Mouse (Mus musculus) bone marrow, adult 2 months (tissue): ENCODE results near the gene Gm732. TPM values are rescaled to one million over a fixed set of nuclear protein-coding genes. Genes with fewer than 3 reads are reported as not detected.

Source experiments
- H3K27ac ChIP-seq: fragments of 200-500 bp; 2 replicates; pipeline ENCODE4 v1.5.1; 2012; ENCODE audit warnings: low read depth, mild to moderate bottlenecking, control low read depth, inconsistent platforms, low read length; ENCODE audit not compliant: control insufficient read depth, poor library complexity, insufficient read depth
- H3K4me1 ChIP-seq: fragments of 200-500 bp; 2 replicates; pipeline ENCODE4 v1.6.1; 2011; ENCODE audit warnings: low read length; ENCODE audit not compliant: control insufficient read depth, insufficient read depth
- H3K4me3 ChIP-seq: fragments of 200-500 bp; replicated peaks from 2 replicates; pipeline ENCODE3; 2011; ENCODE audit warnings: mild to moderate bottlenecking, low read depth, low read length, control low read depth; ENCODE audit not compliant: control insufficient read depth
- CTCF ChIP-seq: fragments of 200-500 bp; IDR thresholded peaks from 2 replicates; pipeline ENCODE4 v1.5.1; 2011; ENCODE audit warnings: low read length, control low read depth; ENCODE audit not compliant: control insufficient read depth, insufficient read depth
- POLR2A ChIP-seq: fragments of 200-500 bp; IDR thresholded peaks from 2 replicates; pipeline ENCODE4 v1.6.1; 2011; ENCODE audit warnings: low read depth, mild to moderate bottlenecking, control low read depth, low read length, borderline replicate concordance; ENCODE audit not compliant: control insufficient read depth
- WGBS: fragments of 180-500 bp; shearing (Covaris S2); methylation state at CpG from one replicate; pipeline ENCODE4 v1.1.7; 2018; 5-methylcytosine and 5-hydroxymethylcytosine counted together
- polyA plus RNA-seq: library from polyadenylated mRNA; stranded (reverse); fragments of >200 nt; gene quantifications from 2 replicates; pipeline ENCODE4 v1.2.4, GENCODE M21; 2011; ENCODE audit warnings: low replicate concordance; ENCODE audit not compliant: missing spikeins, insufficient read depth, insufficient read length

Gm732 gene
- polyA plus RNA-seq, result not detected in 2 replicates

DNA sequence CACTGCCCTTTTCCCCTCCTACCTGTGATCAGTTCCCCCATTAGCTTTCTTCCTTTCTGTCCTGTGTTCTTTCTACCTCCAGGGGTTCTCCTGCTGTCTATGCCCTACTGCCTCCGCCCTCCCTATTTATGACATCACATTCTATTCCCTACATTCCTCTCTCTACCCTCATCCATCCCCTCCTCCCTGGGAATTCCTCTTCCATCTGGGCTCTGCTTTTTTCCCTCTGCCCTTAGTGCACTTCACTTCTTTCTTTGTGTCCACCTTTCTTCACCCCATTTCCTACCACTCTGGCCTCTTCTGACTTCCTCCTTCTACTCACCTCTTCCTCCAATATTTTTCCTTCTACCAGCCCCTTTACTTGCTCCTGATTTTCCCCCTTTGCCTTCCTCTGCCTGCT lies at the start of gene Gm732:
Gm732 (minus strand) TSS at position 101 of the 400 bp plus-strand sequence.
- 60% methylated on average over 1 of the region's 1 CpGs for WGBS
- TF ChIP-seq POLR2A (no peak), CTCF (no peak)
- Histone ChIP-seq H3K4me3 (no peak within 1 kb of the TSS), H3K4me1 (no peaks in the 10 kb centered on the region), H3K27ac (no peak within 1 kb of the TSS)

Other genes starting within 250 kb of the Gm732 start
- gene Tent5d, start 155.9 kb downstream of the Gm732 start, polyA plus RNA-seq, result not detected in 2 replicates
- gene 2610002M06Rik, start 132.1 kb downstream of the Gm732 start, polyA plus RNA-seq, result 2.8 and 8.5 TPM in 2 replicates